Mouse (Mus musculus): ENCODE results near the gene Cyb5d1. TPM values are rescaled to one million over a fixed set of nuclear protein-coding genes. Genes with fewer than 3 reads are reported as not detected.

Gene Cyb5d1
- polyA plus RNA-seq, 1 experiment from 2014 or later: 33.3 TPM

GRCm38 (mm10) chr11:69419443-69419812 lies 24.0 kb upstream of the Cyb5d1 start:
- H3K9me3 ChIP-seq (replicated peaks; ENCODE audit: control insufficient read depth, low read length): no peaks in the 10 kb centered on the region
- H3K4me3 ChIP-seq (ENCODE audit: low read depth, low read length): peak overlapping the region; percentile 28
- peak overlapping the region; percentile 37; the same call in 1 of the 2 replicates for H3K27ac ChIP-seq (replicated peaks; ENCODE audit: low read depth, low read length)
- peaks cover 11% of the 10 kb centered on the region for H3K27me3 ChIP-seq (ENCODE audit: control insufficient read depth, insufficient read depth, low read length)
- ATAC-seq (replicated peaks; ENCODE audit: insufficient number of reproducible peaks, low FRiP score, low TSS enrichment, low read depth) (no peak), DNase-seq (ENCODE audit: low spot score) (peak; percentile 56)
- H3K36me3 ChIP-seq (replicated peaks; ENCODE audit: control insufficient read depth, insufficient read depth, low read depth, low read length): no peaks in the 10 kb centered on the region
- 1% methylated on average over 19 of the region's 19 CpGs for WGBS
- H3K4me1 ChIP-seq (ENCODE audit: control insufficient read depth, insufficient read depth, low read length): peaks cover 8% of the 10 kb centered on the region
- H3K4me2 ChIP-seq (ENCODE audit: low read depth, low read length): peak overlapping the region; percentile 45
- peak overlapping the region; percentile 40; the same call in 1 of the 2 replicates for H3K9ac ChIP-seq (replicated peaks; ENCODE audit: low read length)

- ATAC-seq (replicated peaks; ENCODE audit: insufficient number of reproducible peaks, low FRiP score, low TSS enrichment, low read depth) (peak; percentile 89), DNase-seq (ENCODE audit: low spot score) (peak; percentile 98)
- Histone ChIP-seq H3K4me2 (ENCODE audit: low read depth, low read length) (peak overlapping the region; percentile 72), H3K9me3 (replicated peaks; ENCODE audit: control insufficient read depth, low read length) (no peaks in the 10 kb centered on the region), H3K27me3 (ENCODE audit: control insufficient read depth, insufficient read depth, low read length) (peaks cover 11% of the 10 kb centered on the region), H3K27ac (replicated peaks; ENCODE audit: low read depth, low read length) (peak overlapping the region; percentile 99), H3K36me3 (replicated peaks; ENCODE audit: control insufficient read depth, insufficient read depth, low read depth, low read length) (no peaks in the 10 kb centered on the region), H3K4me3 (ENCODE audit: low read depth, low read length) (peak overlapping the region; percentile 41), H3K4me1 (ENCODE audit: control insufficient read depth, insufficient read depth, low read length) (peaks cover 8% of the 10 kb centered on the region), H3K9ac (replicated peaks; ENCODE audit: low read length) (peak overlapping the region; percentile 53)
- WGBS: under 1% methylated on average over 45 of the region's 45 CpGs
Observed at GRCm38 (mm10) chr11:69418481-69419442, 23.3 kb upstream of the Cyb5d1 start.

- Histone ChIP-seq H3K4me1 (ENCODE audit: control insufficient read depth, insufficient read depth, low read length) (peaks cover 12% of the 10 kb centered on the region), H3K9me3 (replicated peaks; ENCODE audit: control insufficient read depth, low read length) (no peaks in the 10 kb centered on the region)
- WGBS: under 1% methylated on average over 39 of the region's 39 CpGs
Observed at GRCm38 (mm10) chr11:69417449-69418384, 22.3 kb upstream of the Cyb5d1 start.

GRCm38 (mm10) chr11:69416921-69417448 lies 21.6 kb upstream of the Cyb5d1 start:
- peaks cover 11% of the 10 kb centered on the region for H3K27me3 ChIP-seq (ENCODE audit: control insufficient read depth, insufficient read depth, low read length)
- DNase-seq (ENCODE audit: low spot score): no peak
- H3K4me1 ChIP-seq (ENCODE audit: control insufficient read depth, insufficient read depth, low read length): peaks cover 18% of the 10 kb centered on the region
- H3K27ac ChIP-seq (replicated peaks; ENCODE audit: low read depth, low read length): peak overlapping the region; percentile 99
- ATAC-seq (replicated peaks; ENCODE audit: insufficient number of reproducible peaks, low FRiP score, low TSS enrichment, low read depth): no peak
- H3K9me3 ChIP-seq (replicated peaks; ENCODE audit: control insufficient read depth, low read length): no peaks in the 10 kb centered on the region
- no peaks in the 10 kb centered on the region for H3K36me3 ChIP-seq (replicated peaks; ENCODE audit: control insufficient read depth, insufficient read depth, low read depth, low read length)
- H3K4me3 ChIP-seq (ENCODE audit: low read depth, low read length): peak overlapping the region; percentile 41
- H3K9ac ChIP-seq (replicated peaks; ENCODE audit: low read length): peak overlapping the region; percentile 50
- 2% methylated on average over 8 of the region's 8 CpGs for WGBS
- H3K4me2 ChIP-seq (ENCODE audit: low read depth, low read length): peak overlapping the region; percentile 72

More at GRCm38 (mm10) chr11:69417449-69418384, 22.3 kb upstream of the Cyb5d1 start:
- Histone ChIP-seq H3K4me3 (ENCODE audit: low read depth, low read length) (peak overlapping the region; percentile 41), H3K9ac (replicated peaks; ENCODE audit: low read length) (peak overlapping the region; percentile 53), H3K27me3 (ENCODE audit: control insufficient read depth, insufficient read depth, low read length) (peaks cover 11% of the 10 kb centered on the region), H3K36me3 (replicated peaks; ENCODE audit: control insufficient read depth, insufficient read depth, low read depth, low read length) (no peaks in the 10 kb centered on the region), H3K27ac (replicated peaks; ENCODE audit: low read depth, low read length) (peak overlapping the region; percentile 99), H3K4me2 (ENCODE audit: low read depth, low read length) (peak overlapping the region; percentile 72)
- ATAC-seq (replicated peaks; ENCODE audit: insufficient number of reproducible peaks, low FRiP score, low TSS enrichment, low read depth): peak; percentile 32
- DNase-seq (ENCODE audit: low spot score): peak; percentile 97

- ATAC-seq (replicated peaks; ENCODE audit: insufficient number of reproducible peaks, low FRiP score, low TSS enrichment, low read depth) (no peak), DNase-seq (ENCODE audit: low spot score) (no peak)
- H3K9me3 ChIP-seq (replicated peaks; ENCODE audit: control insufficient read depth, low read length): no peaks in the 10 kb centered on the region
- H3K36me3 ChIP-seq (replicated peaks; ENCODE audit: control insufficient read depth, insufficient read depth, low read depth, low read length): no peaks in the 10 kb centered on the region
- H3K27me3 ChIP-seq (ENCODE audit: control insufficient read depth, insufficient read depth, low read length): peaks cover 8% of the 10 kb centered on the region
- peak overlapping the region; percentile 79 for H3K4me3 ChIP-seq (ENCODE audit: low read depth, low read length)
- H3K4me1 ChIP-seq (ENCODE audit: control insufficient read depth, insufficient read depth, low read length): peaks cover 22% of the 10 kb centered on the region
- peak overlapping the region; percentile 72 for H3K4me2 ChIP-seq (ENCODE audit: low read depth, low read length)
- H3K27ac ChIP-seq (replicated peaks; ENCODE audit: low read depth, low read length): peak overlapping the region; percentile 99
- H3K9ac ChIP-seq (replicated peaks; ENCODE audit: low read length): no peak overlapping the region; the same call in 1 of the 2 replicates
- 0% methylated on average over 4 of the region's 4 CpGs for WGBS
Observed at GRCm38 (mm10) chr11:69416509-69416908, 21.1 kb upstream of the Cyb5d1 start.

GRCm38 (mm10) chr11:69415668-69416451 lies 20.4 kb upstream of the Cyb5d1 start:
- 2% methylated on average over 13 of the region's 25 CpGs for WGBS
- Histone ChIP-seq H3K4me1 (ENCODE audit: control insufficient read depth, insufficient read depth, low read length) (peaks cover 23% of the 10 kb centered on the region), H3K27me3 (ENCODE audit: control insufficient read depth, insufficient read depth, low read length) (peaks cover 1% of the 10 kb centered on the region; the same call in 1 of the 2 replicates)

GRCm38 (mm10) chr11:69415327-69415667 lies 19.9 kb upstream of the Cyb5d1 start:
- ATAC-seq (replicated peaks; ENCODE audit: insufficient number of reproducible peaks, low FRiP score, low TSS enrichment, low read depth) (no peak), DNase-seq (ENCODE audit: low spot score) (peak; percentile 56)
- peak overlapping the region; percentile 79 for H3K4me3 ChIP-seq (ENCODE audit: low read depth, low read length)
- peak overlapping the region; percentile 99 for H3K27ac ChIP-seq (replicated peaks; ENCODE audit: low read depth, low read length)
- no peaks in the 10 kb centered on the region for H3K36me3 ChIP-seq (replicated peaks; ENCODE audit: control insufficient read depth, insufficient read depth, low read depth, low read length)
- H3K4me2 ChIP-seq (ENCODE audit: low read depth, low read length): peak overlapping the region; percentile 90
- H3K27me3 ChIP-seq (ENCODE audit: control insufficient read depth, insufficient read depth, low read length): no peaks in the 10 kb centered on the region
- H3K9me3 ChIP-seq (replicated peaks; ENCODE audit: control insufficient read depth, low read length): no peaks in the 10 kb centered on the region
- peak overlapping the region; percentile 98 for H3K9ac ChIP-seq (replicated peaks; ENCODE audit: low read length)
- whole genome bisulfite sequencing: 2% methylated on average over 3 of the region's 3 CpGs
- H3K4me1 ChIP-seq (ENCODE audit: control insufficient read depth, insufficient read depth, low read length): peaks cover 23% of the 10 kb centered on the region

More at GRCm38 (mm10) chr11:69415668-69416451, 20.4 kb upstream of the Cyb5d1 start:
- Histone ChIP-seq H3K4me2 (ENCODE audit: low read depth, low read length) (peak overlapping the region; percentile 90), H3K9me3 (replicated peaks; ENCODE audit: control insufficient read depth, low read length) (no peaks in the 10 kb centered on the region), H3K36me3 (replicated peaks; ENCODE audit: control insufficient read depth, insufficient read depth, low read depth, low read length) (no peaks in the 10 kb centered on the region), H3K9ac (replicated peaks; ENCODE audit: low read length) (peak overlapping the region; percentile 98), H3K27ac (replicated peaks; ENCODE audit: low read depth, low read length) (peak overlapping the region; percentile 99), H3K4me3 (ENCODE audit: low read depth, low read length) (peak overlapping the region; percentile 79)
- DNase-seq (ENCODE audit: low spot score): peak; percentile 87
- no peak for ATAC-seq (replicated peaks; ENCODE audit: insufficient number of reproducible peaks, low FRiP score, low TSS enrichment, low read depth)
